26 mouse cellular contexts compared by ENCODE assay signal in genomic region chr1:180342944-180343343, GRCm38 (mm10). TPM values are rescaled to one million over a fixed set of nuclear protein-coding genes. Genes with fewer than 3 reads are reported as not detected.
DNase-seq lines count a peak whose midpoint lies in the region; ATAC-seq and TF ChIP-seq lines count a peak whose summit lies in the region.
"Had no signal": no experiment of that assay in that cellular context is flagged by ENCODE, and none has a peak within 500 bp of the region (broad histone marks: within the 10 kb centered on the region; RNA-seq: fewer than 3 reads in every experiment).

No protein-coding gene starts in this region.

- H3K4me3 ChIP-seq in gastrocnemius, adult 2 months, result peak overlapping the region; percentile 45
- no peak overlapping the region for H3K4me3 ChIP-seq in limb, embryonic 12.5 days (replicated peaks)
- H3K4me3 ChIP-seq in limb, embryonic 10.5 days, result no peak overlapping the region
- no peak overlapping the region for H3K4me3 ChIP-seq in hindbrain, embryonic 14.5 days (replicated peaks; ENCODE audit: low read length)
- H3K4me3 ChIP-seq: hindbrain, embryonic 13.5 days; kidney, embryonic 15.5 days; liver, embryonic 12.5 days; neural tube, embryonic 12.5 days had no signal

- DNase-seq in gastrocnemius, adult 2 months, result no peak
- DNase-seq in gastrocnemius, postnatal 4 days (ENCODE audit: low spot score in 2 of 2), result no peak
- DNase-seq in limb, embryonic 10.5 days (ENCODE audit: low spot score), result no peak
- peak; percentile 45 for DNase-seq in NIH3T3 (ENCODE audit: low read depth)
- no peak for DNase-seq in right cerebral cortex, postnatal 10 days (ENCODE audit: low spot score in 2 of 2)
- no peak for DNase-seq in hindbrain, embryonic 14.5 days (ENCODE audit: low spot score)
- DNase-seq: adrenal gland, adult 8-10 months; cerebellum, adult 8-10 months; cerebellum, postnatal 25 days; gastrocnemius, postnatal 25 days; heart, postnatal 36 days; liver, postnatal 0 days; lung, postnatal 4 days; midbrain, embryonic 14.5 days; right cerebral cortex, adult 18-20 months; right cerebral cortex, postnatal 4 days; thymus, postnatal 14 days had no signal

- intact Hi-C loops in gastrocnemius, adult 2 months (cut with DNase I), result no loop called here

- no peaks in the 10 kb centered on the region; the same call in 1 of the 2 replicates for H3K36me3 ChIP-seq in limb, embryonic 12.5 days
- H3K36me3 ChIP-seq in limb, embryonic 10.5 days, result 0 out of 2 replicates have a peak, but pooled peaks cover 2% of the 10 kb centered on the region
- H3K36me3 ChIP-seq in hindbrain, embryonic 14.5 days (replicated peaks; ENCODE audit: control insufficient read depth, insufficient read depth), result no peaks in the 10 kb centered on the region
- H3K36me3 ChIP-seq: hindbrain, embryonic 13.5 days; kidney, embryonic 15.5 days; liver, embryonic 12.5 days; neural tube, embryonic 12.5 days had no signal

- H3K9me3 ChIP-seq in limb, embryonic 12.5 days, result no peaks in the 10 kb centered on the region
- no peaks in the 10 kb centered on the region for H3K9me3 ChIP-seq in limb, embryonic 10.5 days (replicated peaks)
- no peaks in the 10 kb centered on the region for H3K9me3 ChIP-seq in hindbrain, embryonic 14.5 days (ENCODE audit: control insufficient read depth, low read length)
- H3K9me3 ChIP-seq: hindbrain, embryonic 13.5 days; kidney, embryonic 15.5 days; liver, embryonic 12.5 days; neural tube, embryonic 12.5 days had no signal

- H3K27ac ChIP-seq in gastrocnemius, adult 2 months, result peak overlapping the region; percentile 71
- H3K27ac ChIP-seq in limb, embryonic 12.5 days, result 0 out of 2 replicates have a peak overlapping the region, but pooled peaks have one; percentile 12
- no peak overlapping the region for H3K27ac ChIP-seq in limb, embryonic 10.5 days
- no peak overlapping the region for H3K27ac ChIP-seq in hindbrain, embryonic 14.5 days
- H3K27ac ChIP-seq: hindbrain, embryonic 13.5 days; liver, embryonic 12.5 days; neural tube, embryonic 12.5 days had no signal

- TF ChIP-seq CTCF in gastrocnemius, adult 2 months (IDR thresholded peaks at IDR 0.05), result no peak

- H3K9ac ChIP-seq in limb, embryonic 12.5 days (replicated peaks), result no peak overlapping the region
- no peak overlapping the region for H3K9ac ChIP-seq in hindbrain, embryonic 14.5 days
- H3K9ac ChIP-seq: hindbrain, embryonic 13.5 days; kidney, embryonic 15.5 days; liver, embryonic 12.5 days; liver, postnatal 0 days; neural tube, embryonic 12.5 days had no signal

- 88% methylated on average over 7 of the region's 7 CpGs for whole genome bisulfite sequencing in limb, embryonic 12.5 days
- WGBS in limb, embryonic 10.5 days, result 90% methylated on average over 7 of the region's 7 CpGs
- 74% methylated on average over 7 of the region's 7 CpGs for WGBS in hindbrain, embryonic 14.5 days

- H3K4me1 ChIP-seq in limb, embryonic 12.5 days (replicated peaks), result peaks cover 40% of the 10 kb centered on the region
- H3K4me1 ChIP-seq in limb, embryonic 10.5 days, result peaks cover 34% of the 10 kb centered on the region
- H3K4me1 ChIP-seq in hindbrain, embryonic 14.5 days (replicated peaks; ENCODE audit: control insufficient read depth, insufficient read depth, low read length), result peaks cover 9% of the 10 kb centered on the region; the same call in 1 of the 2 replicates

- no peak overlapping the region for H3K4me2 ChIP-seq in limb, embryonic 12.5 days
- H3K4me2 ChIP-seq in hindbrain, embryonic 14.5 days (replicated peaks), result no peak overlapping the region
- H3K4me2 ChIP-seq: heart, embryonic 11.5 days; hindbrain, embryonic 13.5 days; kidney, embryonic 15.5 days; liver, embryonic 12.5 days; neural tube, embryonic 12.5 days had no signal

- ATAC-seq in limb, embryonic 12.5 days (ENCODE audit: insufficient number of reproducible peaks, insufficient read depth, low FRiP score, low TSS enrichment, low read depth), result no peak
- ATAC-seq in megakaryocyte, adult 5-6 weeks (ENCODE audit: poor library complexity, severe bottlenecking), result peak; percentile 92
- no peak for ATAC-seq in hindbrain, embryonic 14.5 days (ENCODE audit: low FRiP score)
- ATAC-seq: forebrain, embryonic 14.5 days; liver, embryonic 12.5 days; liver, postnatal 0 days had no signal

- H3K27me3 ChIP-seq in limb, embryonic 12.5 days, result no peaks in the 10 kb centered on the region
- no peaks in the 10 kb centered on the region for H3K27me3 ChIP-seq in limb, embryonic 10.5 days (ENCODE audit: low read depth, poor library complexity, severe bottlenecking)
- H3K27me3 ChIP-seq in hindbrain, embryonic 14.5 days (ENCODE audit: control insufficient read depth, insufficient read depth, low read length), result no peaks in the 10 kb centered on the region
- H3K27me3 ChIP-seq: CH12.LX; hindbrain, embryonic 13.5 days; kidney, embryonic 15.5 days; liver, embryonic 12.5 days; neural tube, embryonic 12.5 days had no signal

RNA-seq across cellular contexts. Expression of gene Itpkb, which starts 12.7 kb away (rescaled TPM):
- total RNA-seq in gastrocnemius, adult 2 months (2021), result 10 to 100 TPM; 14.7 to 22.7 TPM
- 10 to 100 TPM; 43.3 to 46.1 TPM for total RNA-seq in gastrocnemius, postnatal 4 days (2021)
- 13.9 and 14.5 TPM in 2 replicates for polyA plus RNA-seq in limb, embryonic 12.5 days (2016; fragmentation: Nextera tagmentation; extraction: Ambion mirVana)
- polyA plus RNA-seq in limb, embryonic 10.5 days (2016; fragmentation: Nextera tagmentation; extraction: Ambion mirVana), result 6.2 and 10.1 TPM in 2 replicates
- total RNA-seq in megakaryocyte, adult 5-6 weeks (2015), result 11.5 and 12.9 TPM in 2 replicates
- total RNA-seq in megakaryocyte, adult 5-6 weeks (2017), result 10.9 and 13.6 TPM in 2 replicates
- 2.7 and 3.0 TPM in 2 replicates for polyA plus RNA-seq in hindbrain, embryonic 14.5 days (2014; fragmentation: Nextera tagmentation; extraction: Ambion mirVana)

Comparison
In these comparisons a context has a peak if more than half of its experiments do, and no peak if none do; other contexts are left out.
1. H3K27ac ChIP-seq: peak in gastrocnemius, adult 2 months (single experiment) and limb, embryonic 12.5 days (single experiment); none in limb, embryonic 10.5 days (single experiment) and hindbrain, embryonic 14.5 days (single experiment).